Mouse (Mus musculus): ENCODE results near the gene Pdcd10. TPM values are rescaled to one million over a fixed set of nuclear protein-coding genes. Genes with fewer than 3 reads are reported as not detected.
A peak's percentile ranks its signal among the peaks of the same experiment; 100 is the strongest.

Gene Pdcd10
- 91.4 and 96.0 TPM in 2 replicates for polyA plus RNA-seq (2014; fragmentation: Nextera tagmentation; extraction: Ambion mirVana)

- Histone ChIP-seq H3K4me2 (ENCODE audit: low read length) (peak within 1 kb of the TSS; percentile 78), H3K27ac (replicated peaks; ENCODE audit: low read depth, low read length) (peak within 1 kb of the TSS; percentile 83), H3K4me3 (replicated peaks; ENCODE audit: low read depth, low read length) (peak within 1 kb of the TSS; percentile 89), H3K9me3 (ENCODE audit: control insufficient read depth, low read length) (no peaks in the 10 kb centered on the region), H3K9ac (replicated peaks; ENCODE audit: low read length) (peak within 1 kb of the TSS; percentile 90), H3K4me1 (ENCODE audit: control insufficient read depth, insufficient read depth, low read length) (peaks cover 14% of the 10 kb centered on the region), H3K27me3 (ENCODE audit: control insufficient read depth, insufficient read depth, low read length) (no peaks in the 10 kb centered on the region), H3K36me3 (ENCODE audit: control insufficient read depth, insufficient read depth, low read length) (no peaks in the 10 kb centered on the region)
- DNase-seq (peak; percentile 100), ATAC-seq (ENCODE audit: low FRiP score, low TSS enrichment) (peak; percentile 96)
- WGBS, result under 1% methylated on average over 35 of the region's 35 CpGs
Measured at GRCm38 (mm10) chr3:75556695-75557291, at the start of gene Pdcd10. Gene Pdcd10, minus strand, starts transcription at chr3:75556856.

GRCm38 (mm10) chr3:75584898-75585297 is 28.2 kb upstream of the Pdcd10 start:
- Histone ChIP-seq H3K4me3 (replicated peaks; ENCODE audit: low read depth, low read length) (no peak overlapping the region), H3K36me3 (ENCODE audit: control insufficient read depth, insufficient read depth, low read length) (no peaks in the 10 kb centered on the region), H3K9me3 (ENCODE audit: control insufficient read depth, low read length) (no peaks in the 10 kb centered on the region), H3K27ac (replicated peaks; ENCODE audit: low read depth, low read length) (no peak overlapping the region), H3K4me1 (ENCODE audit: control insufficient read depth, insufficient read depth, low read length) (no peaks in the 10 kb centered on the region), H3K9ac (replicated peaks; ENCODE audit: low read length) (no peak overlapping the region), H3K4me2 (ENCODE audit: low read length) (no peak overlapping the region), H3K27me3 (ENCODE audit: control insufficient read depth, insufficient read depth, low read length) (no peaks in the 10 kb centered on the region)
- ATAC-seq (ENCODE audit: low FRiP score, low TSS enrichment) (no peak), DNase-seq (no peak)
- 93% methylated on average over 4 of the region's 4 CpGs for WGBS

GRCm38 (mm10) chr3:75583293-75583692 is 26.6 kb upstream of the Pdcd10 start:
- ATAC-seq (ENCODE audit: low FRiP score, low TSS enrichment), result no peak

GRCm38 (mm10) chr3:75579352-75579751 is 22.7 kb upstream of the Pdcd10 start:
- DNase-seq (peak; percentile 13), ATAC-seq (ENCODE audit: low FRiP score, low TSS enrichment) (0 out of 2 replicates have a peak, but pooled peaks have one; percentile 27)
- Histone ChIP-seq H3K27me3 (ENCODE audit: control insufficient read depth, insufficient read depth, low read length) (no peaks in the 10 kb centered on the region), H3K4me3 (replicated peaks; ENCODE audit: low read depth, low read length) (no peak overlapping the region), H3K36me3 (ENCODE audit: control insufficient read depth, insufficient read depth, low read length) (no peaks in the 10 kb centered on the region), H3K4me1 (ENCODE audit: control insufficient read depth, insufficient read depth, low read length) (no peaks in the 10 kb centered on the region), H3K27ac (replicated peaks; ENCODE audit: low read depth, low read length) (no peak overlapping the region), H3K4me2 (ENCODE audit: low read length) (no peak overlapping the region), H3K9ac (replicated peaks; ENCODE audit: low read length) (no peak overlapping the region), H3K9me3 (ENCODE audit: control insufficient read depth, low read length) (no peaks in the 10 kb centered on the region)
- 57% methylated on average over 4 of the region's 4 CpGs for WGBS

More at GRCm38 (mm10) chr3:75583293-75583692, 26.6 kb upstream of the Pdcd10 start:
- Histone ChIP-seq H3K36me3 (ENCODE audit: control insufficient read depth, insufficient read depth, low read length) (no peaks in the 10 kb centered on the region), H3K4me2 (ENCODE audit: low read length) (no peak overlapping the region), H3K4me3 (replicated peaks; ENCODE audit: low read depth, low read length) (no peak overlapping the region), H3K4me1 (ENCODE audit: control insufficient read depth, insufficient read depth, low read length) (no peaks in the 10 kb centered on the region), H3K27ac (replicated peaks; ENCODE audit: low read depth, low read length) (no peak overlapping the region), H3K27me3 (ENCODE audit: control insufficient read depth, insufficient read depth, low read length) (no peaks in the 10 kb centered on the region), H3K9ac (replicated peaks; ENCODE audit: low read length) (no peak overlapping the region), H3K9me3 (ENCODE audit: control insufficient read depth, low read length) (no peaks in the 10 kb centered on the region)
- WGBS, result 96% methylated on average over 3 of the region's 3 CpGs
- no peak for DNase-seq

GRCm38 (mm10) chr3:75575582-75575981 is 18.9 kb upstream of the Pdcd10 start:
- Histone ChIP-seq H3K4me1 (ENCODE audit: control insufficient read depth, insufficient read depth, low read length) (no peaks in the 10 kb centered on the region), H3K9ac (replicated peaks; ENCODE audit: low read length) (no peak overlapping the region), H3K9me3 (ENCODE audit: control insufficient read depth, low read length) (no peaks in the 10 kb centered on the region), H3K27me3 (ENCODE audit: control insufficient read depth, insufficient read depth, low read length) (no peaks in the 10 kb centered on the region), H3K27ac (replicated peaks; ENCODE audit: low read depth, low read length) (no peak overlapping the region), H3K4me3 (replicated peaks; ENCODE audit: low read depth, low read length) (no peak overlapping the region), H3K36me3 (ENCODE audit: control insufficient read depth, insufficient read depth, low read length) (no peaks in the 10 kb centered on the region), H3K4me2 (ENCODE audit: low read length) (no peak overlapping the region)
- DNase-seq, result no peak
- ATAC-seq (ENCODE audit: low FRiP score, low TSS enrichment), result no peak
- WGBS, result 87% methylated on average over 1 of the region's 1 CpGs

- Histone ChIP-seq H3K9ac (replicated peaks; ENCODE audit: low read length) (no peak overlapping the region), H3K4me3 (replicated peaks; ENCODE audit: low read depth, low read length) (no peak overlapping the region), H3K4me2 (ENCODE audit: low read length) (no peak overlapping the region), H3K4me1 (ENCODE audit: control insufficient read depth, insufficient read depth, low read length) (no peaks in the 10 kb centered on the region), H3K9me3 (ENCODE audit: control insufficient read depth, low read length) (no peaks in the 10 kb centered on the region), H3K27ac (replicated peaks; ENCODE audit: low read depth, low read length) (no peak overlapping the region), H3K36me3 (ENCODE audit: control insufficient read depth, insufficient read depth, low read length) (no peaks in the 10 kb centered on the region), H3K27me3 (ENCODE audit: control insufficient read depth, insufficient read depth, low read length) (no peaks in the 10 kb centered on the region)
- 64% methylated on average over 2 of the region's 2 CpGs for WGBS
- no peak for DNase-seq
- no peak for ATAC-seq (ENCODE audit: low FRiP score, low TSS enrichment)
Measured at GRCm38 (mm10) chr3:75574074-75574473, 17.4 kb upstream of the Pdcd10 start.

- Histone ChIP-seq H3K4me3 (replicated peaks; ENCODE audit: low read depth, low read length) (peak within 1 kb of the TSS; percentile 89), H3K27me3 (ENCODE audit: control insufficient read depth, insufficient read depth, low read length) (no peaks in the 10 kb centered on the region), H3K4me2 (ENCODE audit: low read length) (peak within 1 kb of the TSS; percentile 78), H3K9me3 (ENCODE audit: control insufficient read depth, low read length) (no peaks in the 10 kb centered on the region), H3K27ac (replicated peaks; ENCODE audit: low read depth, low read length) (peak within 1 kb of the TSS; percentile 83), H3K9ac (replicated peaks; ENCODE audit: low read length) (peak within 1 kb of the TSS; percentile 90), H3K36me3 (ENCODE audit: control insufficient read depth, insufficient read depth, low read length) (no peaks in the 10 kb centered on the region), H3K4me1 (ENCODE audit: control insufficient read depth, insufficient read depth, low read length) (peaks cover 14% of the 10 kb centered on the region)
- WGBS, result under 1% methylated on average over 19 of the region's 19 CpGs
- peak; percentile 96 for DNase-seq
- ATAC-seq (ENCODE audit: low FRiP score, low TSS enrichment), result peak; percentile 93
Measured at GRCm38 (mm10) chr3:75557292-75557691, 636 bp upstream of the Pdcd10 start, which contains the start of gene Serpini1. Gene Serpini1, plus strand, starts transcription at chr3:75557547.

- H3K9me3 ChIP-seq (ENCODE audit: control insufficient read depth, low read length), result no peaks in the 10 kb centered on the region
- H3K27ac ChIP-seq (replicated peaks; ENCODE audit: low read depth, low read length), result peak overlapping the region; percentile 78
- peak overlapping the region; percentile 90 for H3K9ac ChIP-seq (replicated peaks; ENCODE audit: low read length)
- H3K4me1 ChIP-seq (ENCODE audit: control insufficient read depth, insufficient read depth, low read length), result peaks cover 14% of the 10 kb centered on the region
- no peaks in the 10 kb centered on the region for H3K36me3 ChIP-seq (ENCODE audit: control insufficient read depth, insufficient read depth, low read length)
- peak overlapping the region; percentile 78 for H3K4me2 ChIP-seq (ENCODE audit: low read length)
- no peaks in the 10 kb centered on the region for H3K27me3 ChIP-seq (ENCODE audit: control insufficient read depth, insufficient read depth, low read length)
- DNase-seq (peak; percentile 38), ATAC-seq (ENCODE audit: low FRiP score, low TSS enrichment) (no peak)
- WGBS, result under 1% methylated on average over 36 of the region's 36 CpGs
- peak overlapping the region; percentile 89 for H3K4me3 ChIP-seq (replicated peaks; ENCODE audit: low read depth, low read length)
Measured at GRCm38 (mm10) chr3:75556121-75556694, 448 bp downstream of the Pdcd10 start.

GRCm38 (mm10) chr3:75551248-75551647 is 5.4 kb downstream of the Pdcd10 start:
- H3K9me3 ChIP-seq (ENCODE audit: control insufficient read depth, low read length), result no peaks in the 10 kb centered on the region

More at GRCm38 (mm10) chr3:75551248-75551647, 5.4 kb downstream of the Pdcd10 start:
- Histone ChIP-seq H3K9ac (replicated peaks; ENCODE audit: low read length) (no peak overlapping the region), H3K36me3 (ENCODE audit: control insufficient read depth, insufficient read depth, low read length) (no peaks in the 10 kb centered on the region), H3K4me3 (replicated peaks; ENCODE audit: low read depth, low read length) (no peak overlapping the region), H3K27ac (replicated peaks; ENCODE audit: low read depth, low read length) (no peak overlapping the region), H3K4me2 (ENCODE audit: low read length) (no peak overlapping the region), H3K4me1 (ENCODE audit: control insufficient read depth, insufficient read depth, low read length) (peaks cover 8% of the 10 kb centered on the region), H3K27me3 (ENCODE audit: control insufficient read depth, insufficient read depth, low read length) (no peaks in the 10 kb centered on the region)
- no peak for ATAC-seq (ENCODE audit: low FRiP score, low TSS enrichment)
- no peak for DNase-seq

Data from midbrain, embryonic 14.5 days (tissue).